Mouse (Mus musculus) cerebellum, adult 11 months (tissue): ENCODE measurements around the gene Apba2.

Experiments used
- DNase-seq: peaks from one replicate; pipeline ENCODE4 v3.0.0; 2022

Gene Apba2

DNA sequence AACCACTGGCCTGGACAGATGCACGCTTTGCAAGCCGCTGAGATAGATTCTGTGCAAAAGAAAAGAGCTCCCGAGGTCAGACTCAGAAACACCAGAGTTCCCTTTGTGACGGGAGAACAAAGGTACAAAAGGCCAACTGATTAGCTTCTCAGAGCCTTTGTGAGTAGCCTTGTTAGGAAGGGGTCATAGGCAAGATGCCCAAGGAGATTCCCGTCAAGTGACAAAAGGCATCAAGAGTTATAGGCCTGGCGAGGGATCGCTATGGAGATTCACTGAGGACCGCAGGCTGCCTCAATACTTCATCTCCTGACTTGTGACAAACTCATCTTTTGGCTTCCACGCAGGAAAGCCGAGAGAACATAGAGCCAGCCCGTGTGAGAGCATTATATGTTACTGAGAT, 237.6 kb downstream of the Apba2 start:
- no peak for DNase-seq

GRCm38 (mm10) chr7:64741333-64742307, 240.1 kb downstream of the Apba2 start:
- peak; percentile 74 for DNase-seq

DNA sequence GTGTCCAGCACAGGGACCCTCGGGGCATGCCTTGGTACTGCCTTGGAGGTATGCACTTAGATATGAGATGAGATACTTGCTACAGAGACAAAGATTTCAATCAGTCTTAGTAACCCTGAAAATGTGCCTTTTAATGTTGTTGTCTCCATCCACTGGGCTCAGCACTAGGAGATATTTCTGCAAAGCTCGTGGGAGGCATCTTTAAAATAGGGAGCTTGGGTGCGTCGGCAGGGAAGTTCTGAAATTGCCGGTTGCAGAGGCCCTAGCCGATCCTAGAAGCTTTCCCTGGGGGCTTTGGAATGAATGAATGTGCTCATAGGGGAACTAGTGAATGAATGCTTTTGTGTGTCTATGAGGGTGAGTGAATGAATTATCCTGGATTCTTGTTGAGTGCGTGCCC, 242.1 kb downstream of the Apba2 start:
- DNase-seq = no peak

DNA sequence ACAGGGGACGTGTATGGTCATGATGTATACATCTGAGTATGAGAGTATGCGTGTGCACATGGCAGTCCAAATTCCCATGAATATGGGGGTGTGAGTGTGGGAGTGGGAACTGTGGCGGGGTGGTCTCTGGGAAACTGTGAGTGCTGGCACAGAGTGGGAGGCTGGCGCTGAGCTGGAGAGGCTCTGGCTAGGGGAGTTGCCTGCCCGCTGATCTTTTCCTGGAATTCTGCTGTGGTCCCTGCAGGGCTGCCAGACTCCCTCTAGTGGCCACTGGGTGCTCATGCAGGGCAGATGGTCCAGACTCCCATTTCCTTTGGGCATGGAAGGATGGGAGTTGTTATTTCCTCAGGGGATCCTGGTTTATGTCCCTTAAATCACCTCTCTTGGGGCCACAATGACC, 250.0 kb downstream of the Apba2 start:
- DNase-seq = peak; percentile 52

DNA sequence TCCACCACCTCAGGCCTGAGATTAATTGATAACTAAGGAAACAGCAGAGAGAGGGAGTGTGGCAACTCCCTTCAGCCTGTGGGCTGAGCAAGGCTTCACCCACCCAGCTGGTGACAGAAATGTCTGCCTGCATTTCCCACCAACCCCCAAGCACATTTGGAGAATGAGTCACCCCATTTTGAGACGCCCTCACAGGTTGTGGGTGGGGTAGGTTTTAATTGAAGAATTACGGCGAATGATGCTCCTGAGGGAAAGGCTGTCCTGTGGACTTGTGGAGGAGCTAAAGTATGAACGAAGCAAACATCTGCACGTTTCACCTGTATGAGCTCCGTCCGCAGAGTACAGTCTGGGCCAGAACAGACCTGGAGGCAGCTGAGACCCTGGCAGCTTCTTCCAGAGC, 250.6 kb downstream of the Apba2 start:
- DNase-seq = no peak

DNA sequence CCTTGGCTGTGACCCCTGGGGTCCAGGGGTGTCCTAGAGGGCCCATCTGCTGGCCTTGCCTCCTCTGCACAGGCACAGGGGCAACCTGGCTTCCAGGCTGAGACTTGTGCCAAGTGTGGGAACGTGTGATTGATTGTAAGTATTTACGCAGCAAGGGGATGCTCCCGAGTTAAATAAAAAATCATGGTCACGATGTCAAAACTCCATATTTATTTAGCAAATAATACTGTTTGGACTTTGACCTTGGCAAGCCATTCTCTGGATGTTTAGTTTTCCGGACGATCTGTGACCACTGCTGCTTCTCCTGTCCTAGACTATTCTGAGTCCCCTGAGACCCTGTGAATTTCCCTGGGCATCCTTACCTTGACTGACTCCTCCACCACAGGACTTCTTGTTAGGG, 252.2 kb downstream of the Apba2 start:
- DNase-seq = no peak

DNA sequence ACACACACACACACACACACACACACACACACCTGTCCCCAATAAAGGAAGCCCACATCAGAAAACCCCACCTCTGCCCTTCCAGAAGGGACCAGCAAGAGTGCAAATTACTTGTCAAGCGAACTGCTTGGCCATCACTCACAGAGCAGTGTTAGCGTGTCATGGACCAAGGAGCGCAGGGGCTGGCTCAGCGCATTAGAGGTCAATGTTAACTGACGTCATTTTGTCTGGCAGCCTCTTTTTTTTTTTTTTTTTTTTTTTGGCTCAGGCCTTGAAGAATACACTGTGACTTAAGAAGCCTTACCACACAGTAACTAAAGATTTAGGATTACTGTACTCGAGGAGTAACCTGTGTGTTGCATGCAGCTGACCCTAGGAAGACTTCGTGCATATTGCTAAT, 252.7 kb downstream of the Apba2 start:
- DNase-seq = no peak

DNA sequence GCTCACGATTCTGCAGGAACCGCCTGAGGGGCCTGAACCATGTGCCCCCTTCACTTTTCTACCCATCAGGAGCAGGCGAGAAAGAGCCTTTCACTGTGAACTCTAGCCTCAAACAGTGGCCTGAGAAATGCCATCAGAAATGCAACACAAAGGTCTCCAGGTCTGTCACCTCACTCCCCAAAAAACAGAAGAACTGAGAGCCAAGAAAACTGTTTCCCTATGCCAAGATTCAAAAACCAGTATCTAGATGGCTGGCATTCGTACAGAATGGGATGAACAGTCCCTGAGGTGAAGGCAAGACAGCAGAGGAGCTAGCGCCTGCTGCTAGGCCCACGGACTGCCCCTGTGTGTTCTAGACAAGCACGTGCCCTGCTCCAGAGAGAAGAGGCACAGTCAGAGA, 253.6 kb downstream of the Apba2 start:
- DNase-seq = no peak

GRCm38 (mm10) chr7:64765595-64765994, 264.1 kb downstream of the Apba2 start:
- DNase-seq = no peak

GRCm38 (mm10) chr7:64769768-64770167, 268.3 kb downstream of the Apba2 start:
- DNase-seq = no peak

DNA sequence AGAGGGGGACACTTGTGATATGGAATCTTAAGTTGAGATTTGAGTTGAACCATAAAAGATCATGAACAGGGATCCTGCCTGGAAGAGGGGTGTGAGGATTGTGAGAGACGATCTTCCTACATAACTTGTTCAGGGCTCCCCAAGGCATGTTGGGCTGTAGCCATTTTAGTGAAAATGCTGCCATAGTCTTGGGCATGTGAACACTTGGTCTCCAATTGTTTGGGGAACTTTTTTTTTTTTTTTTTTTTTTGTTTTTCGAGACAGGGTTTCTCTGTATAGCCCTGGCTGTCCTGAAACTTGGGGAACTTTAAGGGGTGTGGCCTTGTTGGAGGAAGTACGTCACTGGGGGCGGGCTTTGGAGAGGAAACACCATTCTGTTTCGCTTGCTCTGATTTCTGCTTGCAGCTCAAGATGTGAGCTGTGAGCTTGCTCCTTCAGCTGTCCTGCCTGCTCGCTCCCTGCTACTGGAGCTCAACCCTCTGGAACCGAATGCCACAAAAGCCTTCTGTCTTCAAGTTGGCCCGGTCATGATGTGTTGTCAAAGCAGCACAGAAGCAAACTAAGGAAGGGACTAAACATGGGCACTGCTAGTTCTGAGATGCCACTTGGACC, 269.4 kb downstream of the Apba2 start:
- no peak for DNase-seq

DNA sequence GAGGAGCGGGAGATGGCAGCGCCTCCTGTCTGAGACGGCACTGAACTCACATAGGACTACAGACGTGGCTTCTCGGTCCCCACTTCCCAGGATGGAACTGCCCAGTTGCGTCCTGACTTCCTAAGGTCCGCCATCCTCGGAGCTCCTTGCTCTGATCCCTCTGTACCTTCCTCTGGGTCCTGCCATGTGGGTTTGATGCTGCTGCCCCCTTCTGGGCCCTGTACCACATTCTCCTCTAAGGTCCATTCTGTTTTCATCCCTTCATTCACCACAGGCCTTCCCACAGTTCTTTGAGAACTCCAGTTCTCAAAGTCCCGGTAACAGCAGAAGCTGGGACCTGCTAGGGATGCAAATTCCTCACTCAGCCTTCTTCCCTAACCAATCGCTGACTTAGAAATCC, 272.0 kb downstream of the Apba2 start:
- no peak for DNase-seq

DNA sequence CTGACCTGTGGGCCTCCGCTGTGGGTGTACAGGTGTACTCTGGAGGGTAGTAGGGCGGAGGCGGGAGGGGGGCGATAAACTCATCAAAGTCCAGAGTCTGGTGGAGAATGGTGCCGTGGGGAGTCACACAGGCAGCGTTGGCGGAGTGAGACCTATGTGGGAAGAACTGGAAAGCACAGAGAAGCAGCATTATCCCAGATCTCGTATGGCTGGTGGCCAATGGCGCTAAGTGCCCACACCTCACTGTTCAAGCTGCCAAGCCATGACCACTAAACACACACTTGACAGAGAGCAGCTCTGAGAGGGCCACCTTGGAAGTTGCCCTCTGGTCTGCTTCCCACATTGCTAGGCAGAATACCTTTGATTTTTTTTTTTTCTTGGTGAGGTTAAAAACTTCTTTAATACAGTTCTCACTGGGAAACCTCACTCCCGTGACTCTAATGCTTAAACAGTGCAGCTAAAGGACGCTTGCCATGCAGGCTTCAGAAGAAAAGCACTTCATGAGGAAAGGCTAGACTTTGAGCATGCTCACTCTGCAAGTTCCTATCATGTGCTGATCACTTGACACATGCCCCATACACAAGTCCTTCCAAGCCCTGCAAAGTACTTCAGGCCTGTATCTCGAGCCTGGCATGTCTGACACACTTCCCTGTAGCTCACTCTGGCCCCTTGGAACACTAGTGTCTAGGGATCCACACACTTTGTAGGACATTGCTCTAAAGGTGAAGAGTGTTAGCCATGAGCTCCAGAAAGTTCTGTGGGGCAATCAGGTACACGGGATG, 275.4 kb downstream of the Apba2 start:
- no peak for DNase-seq

DNA sequence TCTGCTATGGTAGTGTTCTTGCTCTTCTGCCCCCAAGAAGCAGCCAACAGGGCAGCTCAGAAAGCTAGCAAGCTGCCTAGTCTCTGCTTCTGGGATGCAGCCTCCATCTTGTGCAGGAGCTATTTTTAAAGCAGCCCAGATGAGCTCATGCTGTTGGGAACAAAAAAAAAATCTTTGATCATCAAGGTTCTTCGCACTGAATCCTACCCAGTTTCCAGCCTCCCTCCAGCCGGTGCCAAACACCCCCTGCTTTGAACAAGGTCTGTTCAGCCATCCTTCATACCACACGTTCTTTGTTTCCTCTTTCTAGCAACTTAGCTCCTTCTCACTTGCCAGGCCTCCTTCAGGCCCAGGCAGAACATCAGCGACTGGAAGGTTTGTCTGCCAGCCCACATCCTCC, 278.0 kb downstream of the Apba2 start:
- no peak for DNase-seq

- no peak for DNase-seq
Observed at GRCm38 (mm10) chr7:64785040-64785439, 283.5 kb downstream of the Apba2 start.

DNA sequence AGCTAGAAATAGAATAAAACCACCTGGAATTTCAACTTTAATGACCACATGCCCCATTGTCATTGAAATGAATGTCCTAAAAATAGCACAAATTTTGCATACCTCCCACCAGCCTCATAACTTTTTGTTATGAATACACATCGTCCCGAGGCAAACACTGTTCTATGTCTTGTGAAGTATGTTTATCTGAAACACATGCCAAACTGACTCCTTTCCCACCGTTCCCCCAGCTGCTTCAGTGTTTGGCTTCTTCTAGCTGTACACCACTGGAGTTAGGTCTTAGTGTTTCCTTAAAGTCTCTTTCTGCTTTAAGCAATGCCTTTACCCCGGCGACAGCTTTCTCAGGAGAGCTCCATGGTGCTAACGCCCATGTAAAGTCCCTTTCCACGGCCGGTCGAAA, 289.6 kb downstream of the Apba2 start:
- no peak for DNase-seq

DNA sequence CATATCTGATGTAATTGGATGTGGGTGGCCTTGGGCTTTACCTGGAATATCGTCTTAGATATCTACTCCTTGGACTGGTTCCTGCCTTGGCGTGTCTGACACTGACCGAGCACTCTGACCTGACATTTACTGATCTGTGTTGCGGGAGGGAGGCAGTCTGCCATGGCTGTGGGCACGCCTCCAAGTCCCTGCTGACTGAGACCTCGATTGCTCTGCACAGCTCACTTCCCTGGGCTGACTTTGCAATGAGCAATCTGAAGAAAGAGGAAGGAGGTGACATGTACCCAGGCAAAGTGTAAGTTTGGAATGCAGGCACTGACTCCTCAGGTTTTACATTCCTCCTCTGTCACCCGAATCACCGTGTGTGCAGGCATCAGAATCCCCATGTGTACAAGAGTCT, 290.5 kb downstream of the Apba2 start:
- peak; percentile 17 for DNase-seq

GRCm38 (mm10) chr7:64795554-64795953, 294.0 kb downstream of the Apba2 start:
- DNase-seq = no peak
